Mouse (Mus musculus) heart, adult 2 months (tissue): ENCODE data around the gene Hmga2. TPM values are rescaled to one million over a fixed set of nuclear protein-coding genes. Genes with fewer than 3 reads are reported as not detected.

Experiments
- DNase-seq, 2 experiments: peaks; one replicate each; pipeline ENCODE4 v3.0.0; 2021
- H3K27ac ChIP-seq: fragments of 200-600 bp; 2 replicates; pipeline ENCODE4 v1.8.1; 2022
- H3K27me3 ChIP-seq: fragments of 200-500 bp; 2 replicates; pipeline ENCODE4 v1.6.1; 2012; ENCODE audit warnings: mild to moderate bottlenecking, low read length, inconsistent platforms, mixed read lengths; ENCODE audit not compliant: control insufficient read depth, insufficient read depth
- H3K36me3 ChIP-seq: fragments of 200-500 bp; 2 replicates; pipeline ENCODE4 v1.6.1; 2012; ENCODE audit warnings: low read length, inconsistent platforms; ENCODE audit not compliant: control insufficient read depth, insufficient read depth
- H3K4me1 ChIP-seq: fragments of 200-500 bp; 2 replicates; pipeline ENCODE4 v1.6.1; 2011; ENCODE audit warnings: low read length; ENCODE audit not compliant: control insufficient read depth, insufficient read depth
- H3K4me3 ChIP-seq: fragments of 200-600 bp; 2 replicates; pipeline ENCODE4 v1.8.1; 2022
- H3K79me2 ChIP-seq: fragments of 200-500 bp; replicated peaks from 2 replicates; pipeline ENCODE4 v1.6.1; 2012; ENCODE audit warnings: mild to moderate bottlenecking, inconsistent platforms, low read length, moderate library complexity, mixed read lengths; ENCODE audit not compliant: control insufficient read depth, insufficient read depth
- H3K9ac ChIP-seq: fragments of 200-500 bp; 2 replicates; pipeline ENCODE4 v1.6.1; 2012; ENCODE audit warnings: low read depth, mild to moderate bottlenecking, control low read depth, inconsistent platforms, low read length, mixed read lengths
- CTCF ChIP-seq: fragments of 200-600 bp; IDR thresholded peaks from 2 replicates; pipeline ENCODE4 v1.8.1; 2022; ENCODE audit warnings: antibody characterized with exemption, mild to moderate bottlenecking, moderate library complexity
- EP300 ChIP-seq: fragments of 200-500 bp; IDR thresholded peaks from 2 replicates; pipeline ENCODE4 v1.6.1; 2011; ENCODE audit warnings: low read depth, low read length, control low read depth; ENCODE audit not compliant: insufficient read depth
- POLR2A ChIP-seq: fragments of 200-500 bp; IDR thresholded peaks from 2 replicates; pipeline ENCODE4 v1.6.1; 2011; ENCODE audit warnings: mild to moderate bottlenecking, low read depth, low read length, control low read depth; ENCODE audit not compliant: insufficient read depth
- WGBS: fragments of 180-500 bp; shearing (Covaris S2); methylation state at CpG from one replicate; pipeline ENCODE4 v1.1.7; 2018; 5-methylcytosine and 5-hydroxymethylcytosine counted together
- intact Hi-C: fragments of 180-260 bp; cut with DNase I; formaldehyde crosslinking; loops from one replicate; pipeline ENCODE4 v1.15.1; 2025
- microRNA-seq, 2 experiments: library from miRNA; unstranded; fragments of <30 nt; microRNA quantifications; one replicate each; pipeline ENCODE4 v1.2.0; 2021
- polyA plus RNA-seq: library from polyadenylated mRNA; depleted of rRNA; stranded (reverse); fragments of >200 nt; gene quantifications from 2 replicates; pipeline ENCODE4 v1.2.3, GENCODE M21; 2012; rRNA removed
- total RNA-seq, 2 experiments: library from RNA; stranded (reverse); gene quantifications; 2 replicates each; pipeline ENCODE4 v1.2.3; 2021

Hmga2 gene
- total and polyA plus RNA-seq, 3 experiments, result not detected

DNA sequence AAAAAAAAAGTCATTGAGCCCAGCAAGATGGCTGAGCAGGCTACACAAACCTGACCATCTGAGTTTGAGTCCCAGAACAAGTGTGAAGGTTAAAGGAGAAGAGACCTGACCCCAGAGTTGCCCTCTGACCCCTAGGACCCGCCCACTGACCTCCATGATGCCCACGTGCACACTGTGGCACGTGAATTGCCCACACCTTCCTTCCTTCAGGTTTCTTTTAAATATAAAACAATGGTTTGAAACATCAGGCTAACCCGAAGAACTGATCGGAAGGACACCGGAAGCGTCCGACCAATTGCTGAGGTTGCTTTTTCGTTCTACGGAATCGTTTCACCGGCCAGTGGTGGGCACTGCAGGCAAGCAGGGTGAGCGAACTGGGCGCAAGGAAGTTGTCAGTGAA lies 148.3 kb downstream of the Hmga2 start:
- intact Hi-C loops, result no loop called here
- Histone ChIP-seq H3K27me3 (no peaks in the 10 kb centered on the region), H3K36me3 (no peaks in the 10 kb centered on the region), H3K9ac (no peak overlapping the region), H3K27ac (no peak overlapping the region), H3K79me2 (no peaks in the 10 kb centered on the region), H3K4me3 (no peak overlapping the region), H3K4me1 (no peaks in the 10 kb centered on the region)
- DNase-seq, result no peak
- TF ChIP-seq POLR2A, result no peak
- TF ChIP-seq CTCF, result no peak
- no peak for TF ChIP-seq EP300
- 92% methylated on average over 14 of the region's 14 CpGs for WGBS

DNA sequence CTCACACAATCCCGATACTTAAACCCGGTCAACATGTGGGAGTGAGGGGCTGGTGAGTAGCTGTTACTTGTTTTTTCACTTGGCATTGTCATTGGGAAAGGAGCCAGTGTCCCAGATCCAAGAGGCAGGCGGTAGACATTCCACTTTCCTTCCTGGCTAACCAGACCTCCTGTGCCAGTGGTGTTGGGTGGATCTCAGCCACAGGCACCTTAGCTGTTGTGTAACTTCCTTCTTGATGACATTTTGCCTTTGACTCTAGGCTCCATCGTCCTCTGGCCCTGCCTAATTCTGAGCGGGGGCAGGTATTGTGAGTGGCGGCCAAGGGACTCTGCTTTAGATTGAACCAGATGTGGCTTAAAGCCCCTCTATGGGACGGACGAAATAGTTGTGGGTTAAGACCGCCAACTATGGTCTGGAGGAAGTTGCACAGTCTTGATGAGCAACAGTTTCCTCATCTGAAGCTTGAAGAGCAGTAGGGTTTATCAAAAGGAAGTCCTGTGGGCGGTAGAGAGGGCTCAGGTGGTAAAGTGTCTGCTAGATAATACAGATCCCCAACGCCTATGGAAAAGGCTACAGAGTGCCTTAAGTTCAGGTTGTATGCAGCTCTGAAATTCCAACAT lies 152.6 kb downstream of the Hmga2 start:
- no peak for TF ChIP-seq EP300
- no peak for TF ChIP-seq POLR2A
- no peak for TF ChIP-seq CTCF
- Histone ChIP-seq H3K36me3 (no peaks in the 10 kb centered on the region), H3K4me3 (no peak overlapping the region), H3K4me1 (no peaks in the 10 kb centered on the region), H3K79me2 (no peaks in the 10 kb centered on the region), H3K9ac (no peak overlapping the region), H3K27me3 (no peaks in the 10 kb centered on the region), H3K27ac (no peak overlapping the region)
- intact Hi-C loops, result no loop called here
- 65% methylated on average over 11 of the region's 11 CpGs for WGBS
- DNase-seq, result no peak

DNA sequence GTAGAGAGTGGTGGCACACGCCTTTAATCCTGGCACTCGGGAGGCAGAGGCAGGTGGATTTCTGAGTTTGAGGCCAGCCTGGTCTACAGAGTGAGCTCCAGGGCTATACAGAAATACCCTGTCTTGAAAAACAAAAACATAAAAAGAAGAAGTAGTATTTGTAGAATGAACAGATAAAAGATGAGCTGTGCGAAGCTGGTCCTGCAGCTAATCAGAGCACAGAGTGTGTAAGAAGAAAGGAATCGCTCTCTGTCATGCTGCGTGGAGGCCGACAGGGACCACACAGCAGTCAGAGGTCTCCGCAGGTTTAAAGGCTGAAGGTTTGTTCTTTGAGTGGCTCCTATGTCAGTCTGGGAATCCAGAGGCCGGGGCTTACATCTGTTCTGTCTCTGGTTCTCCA lies 153.5 kb downstream of the Hmga2 start:
- H3K27ac ChIP-seq, result no peak overlapping the region
- H3K9ac ChIP-seq, result no peak overlapping the region
- no peaks in the 10 kb centered on the region for H3K27me3 ChIP-seq
- no peak overlapping the region for H3K4me3 ChIP-seq
- DNase-seq, result no peak
- no peaks in the 10 kb centered on the region for H3K4me1 ChIP-seq
- no peaks in the 10 kb centered on the region for H3K36me3 ChIP-seq
- H3K79me2 ChIP-seq, result no peaks in the 10 kb centered on the region
- intact Hi-C loops, result no loop called here
- TF ChIP-seq POLR2A (no peak), CTCF (no peak), EP300 (no peak)
- WGBS, result 94% methylated on average over 8 of the region's 8 CpGs

DNA sequence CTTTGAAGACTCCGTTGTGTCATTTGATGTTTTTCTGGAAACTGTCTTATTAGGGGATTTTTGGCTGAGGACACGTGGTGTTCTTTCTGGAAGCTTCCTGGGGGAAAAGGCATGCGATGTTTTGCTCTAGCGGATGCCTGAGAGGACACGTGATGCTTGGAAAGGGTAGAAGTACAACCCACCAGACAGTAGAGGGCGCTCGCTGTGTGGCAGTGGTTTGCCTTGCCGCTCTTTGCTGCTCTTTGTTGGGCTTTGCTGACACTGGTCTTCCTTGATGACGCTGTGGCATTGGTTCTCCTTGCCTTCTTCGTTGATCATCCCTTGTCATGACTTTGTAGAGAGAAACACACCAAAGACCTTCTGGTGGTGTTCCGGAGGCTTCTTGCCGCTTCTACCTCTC lies 156.7 kb downstream of the Hmga2 start:
- intact Hi-C loops, result no loop called here
- no peak for TF ChIP-seq EP300
- no peak for TF ChIP-seq POLR2A
- TF ChIP-seq CTCF, result 0 out of 2 replicates have a peak, but pooled peaks have one; percentile 11
- H3K27me3 ChIP-seq, result no peaks in the 10 kb centered on the region
- 86% methylated on average over 12 of the region's 12 CpGs for WGBS
- DNase-seq, result no peak
- H3K4me3 ChIP-seq, result no peak overlapping the region
- H3K4me1 ChIP-seq, result no peaks in the 10 kb centered on the region
- H3K9ac ChIP-seq, result no peak overlapping the region
- H3K36me3 ChIP-seq, result no peaks in the 10 kb centered on the region
- H3K79me2 ChIP-seq, result no peaks in the 10 kb centered on the region
- H3K27ac ChIP-seq, result no peak overlapping the region

Small RNA genes within 50 kb of the gene (microRNA-seq; reads per million reads assigned to microRNA genes)
- 0 reads per million in 2 experiments for gene Mir763

Other genes starting within 250 kb of the Hmga2 start
- 1 to 10 TPM; 8.5 to 8.8 TPM for gene Llph, start 249.4 kb downstream of the Hmga2 start, total RNA-seq
- gene Llph, start 249.4 kb downstream of the Hmga2 start, polyA plus RNA-seq, result 4.5 and 5.4 TPM in 2 replicates